Mouse (Mus musculus): ENCODE results near the gene Fkbp9.

GRCm38 (mm10) chr6:56835532-56835931, 3.7 kb downstream of the Fkbp9 start:
- TF ChIP-seq CTCF (IDR thresholded peaks at IDR 0.05; ENCODE audit: low read depth) (peak; percentile 16; the same call in 1 of the 2 replicates), EP300 (IDR thresholded peaks at IDR 0.05; ENCODE audit: low read depth) (no peak)

Data from liver, embryonic 14.5 days (tissue).